Mouse (Mus musculus) kidney, postnatal 25 days (tissue): ENCODE measurements around the gene Tarm1.

Source experiments
- DNase-seq, 2 experiments: peaks; one replicate each; pipeline ENCODE4 v3.0.0; 2021; ENCODE audit warnings: mixed read lengths in 2 of 2

Tarm1 gene

DNA sequence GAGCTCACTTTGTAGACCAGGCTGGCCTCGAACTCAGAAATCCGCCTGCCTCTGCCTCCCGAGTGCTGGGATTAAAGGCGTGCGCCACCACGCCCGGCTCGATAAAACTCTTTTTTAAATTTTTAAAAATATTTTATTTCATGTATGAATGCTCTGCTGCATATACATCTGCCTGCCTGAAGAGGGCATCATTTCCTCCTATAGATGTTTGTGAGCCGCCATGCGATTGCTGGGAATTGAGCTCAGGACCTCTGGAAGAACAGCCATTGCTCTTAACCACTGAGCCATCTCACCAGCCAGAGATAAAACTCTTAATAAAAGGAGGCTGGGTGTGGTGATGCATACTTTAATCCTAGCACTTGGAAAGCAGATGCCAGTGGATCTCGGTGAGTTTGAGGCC is 62.4 kb downstream of the Tarm1 start:
- DNase-seq: no peak

DNA sequence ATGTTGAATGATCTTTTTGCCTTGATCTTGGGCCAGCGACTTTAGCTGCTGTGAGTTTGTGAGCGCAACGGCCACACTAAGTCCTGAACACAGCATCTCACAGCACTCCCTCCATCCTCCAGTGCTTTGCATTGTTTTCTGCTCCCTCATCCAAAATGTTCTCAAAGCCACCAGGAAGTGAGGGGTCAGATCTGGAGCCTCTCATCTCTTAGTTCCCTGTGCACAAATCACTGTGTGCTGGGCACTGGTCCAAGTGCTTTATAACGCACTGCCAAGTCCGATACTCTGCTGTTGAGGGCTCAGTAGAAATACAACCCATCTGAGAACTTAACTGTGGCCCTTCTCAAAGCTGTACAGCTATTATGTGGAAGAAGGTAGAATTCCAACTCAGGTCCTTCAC is 64.5 kb downstream of the Tarm1 start:
- peak in 1 of 2 experiments; percentile 27 for DNase-seq
